Mouse (Mus musculus): ENCODE measurements around the gene Igfals. TPM values are rescaled to one million over a fixed set of nuclear protein-coding genes. Genes with fewer than 3 reads are reported as not detected.

The Igfals gene
- polyA plus RNA-seq, 1 experiment from 2014 or later = not detected

DNA sequence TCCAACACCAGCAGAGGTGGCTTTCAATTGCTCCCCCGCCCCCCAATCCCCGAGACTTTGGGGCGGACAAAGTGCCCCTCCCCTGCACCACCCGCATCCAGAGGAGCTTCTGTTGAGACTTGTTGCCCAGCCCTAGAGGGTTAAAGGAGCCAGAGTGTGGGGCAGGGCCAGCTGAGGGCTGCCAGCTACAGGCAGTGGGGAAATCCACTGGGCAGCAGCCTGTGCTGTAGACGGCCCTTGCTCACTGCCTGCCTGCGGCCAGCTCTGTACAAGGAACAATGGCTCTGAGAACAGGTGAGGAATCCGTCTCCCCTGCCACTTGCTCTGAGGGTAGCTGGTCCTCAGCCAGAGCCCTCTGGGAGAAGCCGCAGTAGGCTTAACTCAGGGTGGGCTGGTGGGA, 12.7 kb downstream of the Igfals start:
- H3K27ac ChIP-seq = no peak overlapping the region
- WGBS (ENCODE audit: missing documents) = 90% methylated on average over 8 of the region's 8 CpGs

DNA sequence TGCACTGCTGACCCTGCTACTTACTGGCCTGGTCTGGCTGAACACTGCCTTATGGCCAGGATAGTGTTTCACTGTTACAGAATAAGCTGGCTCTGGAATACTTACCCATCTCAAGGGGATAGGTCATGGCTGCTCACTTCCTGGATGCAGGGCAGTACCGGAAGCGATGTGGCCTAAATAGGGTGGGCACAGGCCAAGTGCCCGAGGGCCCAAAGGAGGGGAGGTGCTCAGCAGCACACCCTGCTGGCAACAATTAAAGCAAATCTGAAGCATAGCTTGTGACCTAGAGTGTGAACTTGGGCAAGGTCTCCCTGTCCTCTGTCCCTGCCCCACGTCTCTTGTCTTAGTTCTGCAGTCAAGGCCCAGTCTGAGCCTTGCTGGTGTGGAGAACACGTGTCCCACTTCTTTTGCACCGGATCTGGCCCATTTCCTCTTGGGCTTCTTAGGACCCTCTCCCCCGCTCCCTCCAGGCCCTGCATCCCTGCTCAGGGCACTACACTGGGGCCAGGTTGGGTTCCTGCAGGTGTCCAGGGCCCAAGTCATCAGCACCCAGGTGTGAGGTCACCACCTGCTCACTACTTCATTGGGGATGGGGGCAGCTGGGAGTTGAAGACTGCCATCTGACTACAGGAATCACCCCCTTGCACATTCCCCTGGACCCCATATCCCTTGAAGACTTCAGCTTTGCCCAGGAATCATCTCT, 16.1 kb downstream of the Igfals start:
- Histone ChIP-seq H3K36me3 (ENCODE audit: inconsistent target) (peaks cover 21% of the 10 kb centered on the region), H3K27ac (no peak overlapping the region), H3K79me2 (ENCODE audit: inconsistent target) (peaks cover 21% of the 10 kb centered on the region), H3K4me3 (ENCODE audit: inconsistent target) (no peak overlapping the region)
- WGBS (ENCODE audit: missing documents) = 42% methylated on average over 7 of the region's 7 CpGs

More for the DNA sequence above, 12.7 kb downstream of the Igfals start:
- H3K36me3 ChIP-seq (ENCODE audit: inconsistent target) = peaks cover 12% of the 10 kb centered on the region
- H3K79me2 ChIP-seq (ENCODE audit: inconsistent target) = no peaks in the 10 kb centered on the region
- no peak overlapping the region for H3K4me3 ChIP-seq (ENCODE audit: inconsistent target)

DNA sequence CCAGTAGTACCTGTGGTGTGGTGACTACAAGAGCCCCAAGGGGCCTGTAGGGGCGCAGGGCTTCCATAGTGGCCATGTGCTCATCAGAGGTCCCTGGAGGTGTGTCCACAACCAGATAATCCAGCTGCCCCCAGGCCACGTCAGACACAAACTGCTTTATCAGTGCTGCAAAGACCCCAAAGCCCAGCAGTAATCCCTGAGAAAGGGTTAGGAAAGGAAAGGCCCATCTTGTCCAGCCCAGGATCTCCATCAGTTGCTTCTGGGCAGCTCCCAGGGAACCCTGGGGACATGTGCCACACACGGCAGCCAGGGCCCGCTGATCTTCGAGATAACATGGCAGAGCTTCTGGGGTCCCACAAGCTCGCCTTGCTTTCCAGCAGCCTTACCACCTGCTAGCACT, 18.6 kb downstream of the Igfals start:
- WGBS (ENCODE audit: missing documents) = 94% methylated on average over 6 of the region's 6 CpGs
- peaks cover 44% of the 10 kb centered on the region for H3K79me2 ChIP-seq (ENCODE audit: inconsistent target)
- no peak overlapping the region for H3K4me3 ChIP-seq (ENCODE audit: inconsistent target)
- peaks cover 21% of the 10 kb centered on the region for H3K36me3 ChIP-seq (ENCODE audit: inconsistent target)
- no peak overlapping the region for H3K27ac ChIP-seq

DNA sequence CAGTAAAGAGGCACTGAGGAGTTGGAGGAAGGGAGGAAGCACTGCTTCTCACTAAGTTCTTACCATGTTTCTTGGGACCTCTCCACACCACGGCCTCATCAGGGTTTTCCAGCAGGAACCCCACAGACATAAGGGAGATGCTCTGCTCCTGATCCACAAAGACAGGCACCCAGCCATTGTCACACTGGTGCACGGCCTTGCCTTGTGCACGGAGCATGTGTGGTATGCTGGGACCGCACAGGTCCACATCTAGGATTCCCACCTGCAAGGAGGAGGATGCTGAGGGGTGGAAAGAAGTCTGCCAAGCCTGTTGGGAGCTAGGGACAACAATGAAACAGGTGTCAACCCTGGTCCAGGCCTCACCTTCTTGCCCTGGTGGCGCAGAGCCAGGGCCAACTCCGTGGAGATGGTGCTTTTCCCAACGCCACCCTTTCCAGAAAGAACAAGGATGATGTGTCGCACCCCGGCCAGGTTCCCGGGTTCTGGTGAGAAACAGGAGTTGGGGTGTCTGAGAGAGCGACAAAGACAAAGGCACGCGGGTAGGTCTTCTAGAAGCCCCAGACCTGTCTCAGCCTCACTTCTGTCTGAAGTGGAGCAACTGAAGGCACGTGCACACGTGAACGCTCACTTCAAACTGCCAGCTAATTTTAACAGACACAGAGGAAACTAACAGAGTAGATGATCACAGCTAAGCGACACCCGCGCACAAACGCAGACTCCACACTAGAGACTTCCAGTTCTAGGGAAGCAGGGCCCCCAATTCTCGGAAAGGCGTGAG, 19.7 kb downstream of the Igfals start:
- WGBS (ENCODE audit: missing documents) = 27% methylated on average over 18 of the region's 22 CpGs
- peak overlapping the region; percentile 100 for H3K4me3 ChIP-seq (ENCODE audit: inconsistent target)
- peaks cover 26% of the 10 kb centered on the region for H3K36me3 ChIP-seq (ENCODE audit: inconsistent target)
- H3K27ac ChIP-seq = peak overlapping the region; percentile 55
- H3K79me2 ChIP-seq (ENCODE audit: inconsistent target) = peaks cover 44% of the 10 kb centered on the region

DNA sequence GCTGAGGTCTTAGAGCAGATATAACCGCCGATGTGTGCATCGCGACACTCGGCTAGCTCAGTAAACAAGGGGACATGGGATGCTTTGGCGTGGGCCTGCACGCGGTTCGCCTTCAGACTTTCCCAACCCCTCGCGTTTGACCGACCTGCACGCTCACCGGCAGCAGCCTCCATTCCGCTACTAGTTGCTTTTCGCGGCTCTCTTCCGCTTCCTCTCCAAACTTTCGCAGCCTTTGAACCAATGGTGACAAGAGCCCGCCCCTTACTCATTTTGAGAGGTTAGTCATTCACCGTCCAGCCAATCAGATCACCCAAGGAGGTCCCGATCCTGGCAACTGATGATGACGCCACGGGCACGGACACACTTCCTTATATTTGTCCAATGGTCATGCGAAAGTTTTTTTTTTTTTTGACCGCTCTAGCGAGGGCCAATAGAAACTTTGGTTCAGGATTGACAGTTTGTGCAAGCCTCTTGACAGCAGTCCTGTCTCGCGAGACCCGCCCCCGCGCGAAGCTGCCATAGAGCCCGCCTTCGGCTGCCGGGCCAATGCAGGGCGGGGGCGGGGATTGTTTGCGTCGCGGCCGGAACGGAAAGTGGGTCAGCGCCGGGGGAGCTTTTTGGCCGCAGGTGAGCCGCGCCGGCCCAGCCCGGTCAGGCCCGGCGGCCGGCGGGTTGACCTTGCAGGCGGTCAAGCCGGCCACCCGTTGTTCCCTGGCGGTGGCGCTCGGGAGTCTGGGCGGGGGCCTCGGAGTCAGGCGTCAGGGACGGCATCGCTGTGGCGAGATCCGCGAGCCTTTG, 20.5 kb downstream of the Igfals start, which contains the start of the genes Nubp2 and Spsb3:
Gene Nubp2 (minus strand): TSS at position 216 of the 798 bp plus-strand sequence.
Gene Spsb3 (plus strand): TSS at position 510 of the 798 bp plus-strand sequence.
- peaks cover 44% of the 10 kb centered on the region for H3K79me2 ChIP-seq (ENCODE audit: inconsistent target)
- WGBS (ENCODE audit: missing documents) = under 1% methylated on average over 69 of the region's 69 CpGs
- peak within 1 kb of the TSS; percentile 100 for H3K4me3 ChIP-seq (ENCODE audit: inconsistent target)
- peaks cover 34% of the 10 kb centered on the region for H3K36me3 ChIP-seq (ENCODE audit: inconsistent target)
- H3K27ac ChIP-seq = peak within 1 kb of the TSS; percentile 55

DNA sequence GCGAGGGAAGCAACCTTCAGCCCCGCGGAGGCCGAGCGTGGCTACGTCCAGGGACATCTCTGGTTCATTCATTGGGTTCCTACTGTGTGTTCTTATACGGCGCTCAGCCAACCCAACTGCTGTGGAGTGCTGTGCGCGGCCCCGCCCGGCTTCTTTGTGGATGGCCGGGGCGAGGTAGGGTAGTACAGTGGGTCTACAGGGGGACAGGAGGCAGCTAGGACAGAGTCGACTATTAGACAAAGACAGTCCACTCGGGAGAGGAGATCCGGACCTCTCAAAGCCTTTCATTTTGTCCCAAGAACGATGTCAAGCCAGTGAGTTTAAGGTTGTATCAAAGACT, 21.1 kb downstream of the Igfals start:
- WGBS (ENCODE audit: missing documents) = under 1% methylated on average over 18 of the region's 18 CpGs
- peak overlapping the region; percentile 84 for H3K4me3 ChIP-seq (ENCODE audit: inconsistent target)
- peaks cover 44% of the 10 kb centered on the region for H3K79me2 ChIP-seq (ENCODE audit: inconsistent target)
- peaks cover 40% of the 10 kb centered on the region for H3K36me3 ChIP-seq (ENCODE audit: inconsistent target)
- H3K27ac ChIP-seq = peak overlapping the region; percentile 28

DNA sequence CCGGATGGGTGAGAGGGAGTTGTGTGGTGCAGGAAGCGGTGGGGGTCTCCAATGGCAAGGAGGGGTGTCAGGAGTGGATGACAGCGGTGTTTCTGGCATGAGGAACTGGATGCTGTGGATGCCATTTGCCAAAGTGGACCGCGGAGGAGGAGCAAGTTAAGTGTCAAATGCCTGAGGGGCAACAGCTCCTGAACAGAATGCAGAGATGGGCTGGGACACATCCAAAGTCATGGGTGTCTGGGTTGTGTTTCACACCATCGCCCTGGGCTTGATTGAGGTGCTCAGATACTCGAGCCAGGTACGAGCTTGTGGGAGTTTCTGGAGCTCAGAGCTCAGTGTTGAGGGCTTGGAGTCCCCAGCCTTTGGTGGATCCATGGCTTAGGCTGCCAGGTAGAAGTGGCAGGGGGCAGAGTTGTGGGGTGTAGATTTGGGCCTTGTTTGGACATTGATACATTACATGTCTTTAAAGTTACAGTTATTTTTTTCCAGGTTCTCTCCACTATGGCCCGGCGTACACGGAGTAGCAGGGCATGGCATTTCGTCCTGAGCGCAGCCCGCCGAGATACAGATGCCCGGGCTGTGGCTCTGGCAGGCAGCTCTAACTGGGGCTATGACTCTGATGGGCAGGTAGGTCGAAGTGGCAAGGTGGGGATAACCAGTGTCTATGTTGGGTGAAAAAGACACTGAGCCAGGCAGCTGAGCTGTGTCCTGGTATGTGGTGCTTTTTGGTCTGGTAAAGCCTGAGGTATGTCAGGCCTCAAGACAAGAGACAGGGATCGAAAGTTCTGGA, 21.7 kb downstream of the Igfals start:
- peaks cover 44% of the 10 kb centered on the region for H3K36me3 ChIP-seq (ENCODE audit: inconsistent target)
- 64% methylated on average over 18 of the region's 18 CpGs for WGBS (ENCODE audit: missing documents)
- H3K79me2 ChIP-seq (ENCODE audit: inconsistent target) = peaks cover 44% of the 10 kb centered on the region
- peak overlapping the region; percentile 28; the same call in 1 of the 2 replicates for H3K27ac ChIP-seq
- H3K4me3 ChIP-seq (ENCODE audit: inconsistent target) = peak overlapping the region; percentile 84

DNA sequence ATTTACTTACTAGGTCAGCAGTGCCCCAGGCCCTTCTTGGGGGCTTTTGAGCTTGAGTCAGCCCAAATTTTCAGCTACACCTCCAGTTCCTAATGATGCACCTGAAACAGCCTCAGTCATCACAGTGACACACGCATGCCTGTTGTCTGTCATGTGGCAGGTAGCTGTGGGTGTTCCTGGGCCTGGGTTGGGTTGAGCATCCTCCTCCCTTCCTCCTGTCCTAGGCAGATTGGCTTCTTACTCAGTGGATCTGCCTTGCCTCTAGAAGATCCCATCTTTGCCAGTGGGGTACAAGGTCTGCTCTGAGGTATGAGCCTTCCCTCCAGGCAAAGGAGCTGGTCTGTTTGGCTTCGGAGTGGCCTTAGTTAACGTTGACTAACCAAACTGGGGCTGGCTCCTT, 23.1 kb downstream of the Igfals start:
- H3K27ac ChIP-seq = no peak overlapping the region
- 97% methylated on average over 3 of the region's 3 CpGs for WGBS (ENCODE audit: missing documents)

DNA sequence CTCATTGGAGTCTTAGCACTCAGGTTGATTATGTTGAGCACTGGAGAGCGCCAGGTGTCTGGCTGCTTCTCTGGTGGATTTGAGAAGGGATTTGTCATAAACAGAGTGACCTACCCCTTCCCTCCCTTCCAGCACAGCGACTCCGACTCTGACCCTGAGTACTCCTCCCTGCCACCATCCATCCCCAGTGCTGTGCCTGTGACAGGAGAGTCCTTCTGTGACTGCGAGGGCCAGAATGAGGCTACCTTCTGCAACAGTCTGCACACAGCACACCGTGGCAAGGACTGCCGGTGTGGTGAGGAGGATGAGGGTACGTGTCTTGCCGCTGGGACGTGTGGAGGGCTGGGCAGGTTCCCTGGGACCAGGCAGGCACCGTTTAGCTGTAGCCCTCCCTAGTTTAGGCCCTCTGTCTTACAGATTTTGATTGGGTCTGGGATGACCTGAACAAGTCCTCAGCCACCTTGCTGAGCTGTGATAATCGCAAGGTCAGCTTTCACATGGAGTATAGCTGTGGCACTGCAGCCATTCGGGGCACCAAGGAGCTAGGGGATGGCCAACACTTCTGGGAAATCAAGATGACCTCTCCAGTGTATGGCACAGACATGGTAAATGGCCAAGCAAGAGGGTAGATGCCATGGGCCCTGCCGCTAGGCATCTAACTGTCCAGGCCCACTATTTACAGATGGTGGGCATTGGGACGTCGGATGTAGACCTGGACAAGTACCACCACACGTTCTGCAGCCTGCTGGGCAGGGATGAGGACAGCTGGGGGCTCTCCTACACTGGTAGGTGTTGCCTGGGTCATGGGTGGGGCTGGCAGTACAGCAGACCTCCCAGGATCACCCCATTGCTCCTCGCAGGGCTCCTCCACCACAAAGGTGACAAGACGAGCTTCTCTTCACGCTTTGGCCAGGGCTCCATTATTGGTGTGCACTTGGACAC, 24.6 kb downstream of the Igfals start:
- peaks cover 48% of the 10 kb centered on the region for H3K79me2 ChIP-seq (ENCODE audit: inconsistent target)
- H3K36me3 ChIP-seq (ENCODE audit: inconsistent target) = peaks cover 36% of the 10 kb centered on the region
- 91% methylated on average over 19 of the region's 19 CpGs for WGBS (ENCODE audit: missing documents)
- H3K4me3 ChIP-seq (ENCODE audit: inconsistent target) = no peak overlapping the region
- no peak overlapping the region for H3K27ac ChIP-seq

More for the DNA sequence above, 23.1 kb downstream of the Igfals start:
- H3K79me2 ChIP-seq (ENCODE audit: inconsistent target) = peaks cover 51% of the 10 kb centered on the region
- H3K4me3 ChIP-seq (ENCODE audit: inconsistent target) = no peak overlapping the region
- peaks cover 42% of the 10 kb centered on the region for H3K36me3 ChIP-seq (ENCODE audit: inconsistent target)

DNA sequence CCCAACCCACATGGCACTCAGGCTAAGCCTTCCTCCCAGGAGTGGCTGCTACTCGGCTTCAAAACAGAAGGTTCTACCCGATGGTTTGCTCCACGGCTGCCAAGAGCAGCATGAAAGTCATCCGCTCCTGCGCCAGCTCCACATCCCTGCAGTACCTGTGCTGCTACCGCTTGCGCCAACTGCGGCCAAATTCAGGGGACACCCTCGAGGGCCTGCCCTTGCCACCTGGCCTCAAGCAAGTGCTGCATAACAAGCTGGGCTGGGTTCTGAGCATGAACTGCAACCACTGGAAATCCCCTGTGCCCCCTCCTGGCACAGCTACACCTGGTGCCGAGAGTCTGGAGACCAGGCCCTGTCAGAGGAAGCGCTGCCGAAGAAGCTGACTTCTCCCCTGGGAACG, 25.5 kb downstream of the Igfals start:
- WGBS (ENCODE audit: missing documents) = 93% methylated on average over 12 of the region's 13 CpGs
- Histone ChIP-seq H3K27ac (no peak overlapping the region), H3K36me3 (ENCODE audit: inconsistent target) (peaks cover 36% of the 10 kb centered on the region), H3K4me3 (ENCODE audit: inconsistent target) (no peak overlapping the region), H3K79me2 (ENCODE audit: inconsistent target) (peaks cover 46% of the 10 kb centered on the region)

DNA sequence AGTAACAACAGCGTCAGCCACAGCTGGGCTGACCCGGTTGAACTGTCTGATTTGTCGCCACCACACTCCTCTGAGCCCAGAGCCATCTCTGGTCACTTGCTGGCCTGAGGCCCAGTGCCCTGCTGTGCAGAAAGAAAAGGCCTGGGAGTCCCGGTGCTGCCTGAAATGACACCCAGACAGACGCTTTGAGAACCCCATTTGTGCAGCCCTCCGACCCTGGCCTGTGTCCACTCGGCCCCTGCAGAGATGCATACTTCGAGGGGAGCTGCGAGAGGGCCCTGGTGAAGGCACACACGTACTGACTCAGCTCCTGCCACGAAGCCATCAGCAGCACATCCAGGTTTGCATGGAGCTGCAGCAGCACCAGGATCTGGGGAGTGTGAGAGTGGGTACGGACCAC, 27.0 kb downstream of the Igfals start:
- 90% methylated on average over 10 of the region's 12 CpGs for WGBS (ENCODE audit: missing documents)
- Histone ChIP-seq H3K27ac (no peak overlapping the region), H3K4me3 (ENCODE audit: inconsistent target) (no peak overlapping the region), H3K79me2 (ENCODE audit: inconsistent target) (peaks cover 36% of the 10 kb centered on the region), H3K36me3 (ENCODE audit: inconsistent target) (peaks cover 36% of the 10 kb centered on the region)

DNA sequence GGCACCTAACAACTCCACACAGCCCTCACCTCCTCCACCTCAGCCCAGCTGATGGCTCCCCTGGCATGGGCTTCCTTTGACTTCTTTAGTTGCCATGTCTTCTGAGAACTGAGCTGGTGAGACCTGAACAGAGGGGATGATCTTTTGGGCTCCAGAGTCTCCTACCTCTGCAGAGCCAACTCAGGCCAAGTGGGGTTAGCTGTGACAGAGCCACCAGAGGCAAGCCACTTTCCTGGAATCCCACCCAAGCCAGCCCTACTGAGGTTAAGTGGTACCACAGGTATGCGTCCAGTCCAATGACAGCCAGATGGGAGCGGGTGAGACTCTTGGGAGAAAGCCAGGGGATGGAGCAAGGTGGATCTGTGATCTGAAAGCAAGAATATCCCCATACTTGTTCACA, 27.5 kb downstream of the Igfals start:
- WGBS (ENCODE audit: missing documents) = 96% methylated on average over 2 of the region's 2 CpGs
- H3K4me3 ChIP-seq (ENCODE audit: inconsistent target) = no peak overlapping the region
- no peak overlapping the region for H3K27ac ChIP-seq
- H3K79me2 ChIP-seq (ENCODE audit: inconsistent target) = peaks cover 31% of the 10 kb centered on the region; the same call in 1 of the 2 replicates
- H3K36me3 ChIP-seq (ENCODE audit: inconsistent target) = peaks cover 37% of the 10 kb centered on the region
